Mouse (Mus musculus) urinary bladder, postnatal 4 days (tissue): Measurements from ENCODE around the gene Palld.
A peak's percentile ranks its signal among the peaks of the same experiment; 100 is the strongest.

Source experiments
- DNase-seq, 2 experiments: peaks; one replicate each; pipeline ENCODE4 v3.0.0; 2021 to 2022; ENCODE audit warnings: low spot score in 2 of 2

Gene Palld

DNA sequence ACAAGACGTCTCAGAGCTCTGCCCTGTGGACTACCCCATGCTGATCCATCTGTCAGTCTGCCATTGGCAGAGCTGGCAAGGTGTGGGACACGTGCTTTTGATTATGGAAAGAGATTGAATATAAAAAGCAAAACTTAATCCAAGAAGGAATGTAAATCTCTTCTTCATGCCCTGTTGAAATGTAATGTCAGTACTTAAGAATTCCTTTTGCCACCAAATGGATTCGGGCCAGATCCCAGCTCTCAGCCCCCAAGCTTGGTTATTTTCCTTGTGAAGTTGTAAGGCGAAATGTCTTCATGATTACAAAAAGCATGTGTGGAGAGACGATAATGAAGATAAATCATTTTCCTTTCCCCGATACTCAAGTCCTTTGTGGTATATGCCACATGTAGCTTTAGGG is 126.6 kb downstream of the Palld start:
- DNase-seq, result no peak

DNA sequence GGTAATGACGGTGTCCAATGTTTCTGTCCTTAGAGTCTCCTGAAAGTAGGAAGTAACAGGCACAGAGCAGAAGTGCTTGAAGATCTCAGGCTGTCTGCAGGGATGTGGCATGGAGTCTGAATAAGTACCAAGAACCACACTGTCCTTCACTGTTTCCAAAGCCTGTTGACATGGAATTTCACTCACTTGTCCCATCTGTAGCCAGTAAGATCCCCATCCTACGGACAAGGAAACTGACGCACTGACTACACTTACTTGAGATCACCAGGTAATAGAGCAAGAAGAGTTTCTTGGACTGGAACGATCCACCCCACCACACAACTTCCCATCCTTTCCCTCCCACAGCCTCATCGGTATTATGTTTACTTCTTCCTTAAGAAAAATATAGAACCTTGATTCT is 128.3 kb downstream of the Palld start:
- no peak for DNase-seq

DNA sequence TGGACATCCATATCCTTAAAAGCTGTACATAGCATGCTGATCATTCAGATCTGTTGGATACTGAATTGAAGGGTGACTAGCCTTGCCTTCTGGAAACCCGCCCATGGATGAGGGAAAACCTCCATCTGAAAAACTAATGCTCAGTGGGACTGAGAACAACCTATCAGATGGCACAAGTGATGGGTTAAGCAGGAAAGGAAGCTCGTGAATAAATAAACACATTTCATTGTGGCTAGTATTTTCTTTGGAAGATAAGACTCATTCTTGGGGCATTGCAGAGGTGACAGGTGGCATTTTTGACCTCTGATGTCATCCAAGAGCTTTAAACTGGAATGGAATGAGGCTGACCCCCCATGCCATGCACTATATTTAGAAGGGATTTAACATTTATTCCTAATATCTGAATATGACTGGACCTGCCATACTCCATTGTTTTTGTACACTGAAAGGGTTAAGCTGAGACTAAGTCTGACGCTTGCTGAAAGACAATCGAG is 128.8 kb downstream of the Palld start:
- no peak for DNase-seq

DNA sequence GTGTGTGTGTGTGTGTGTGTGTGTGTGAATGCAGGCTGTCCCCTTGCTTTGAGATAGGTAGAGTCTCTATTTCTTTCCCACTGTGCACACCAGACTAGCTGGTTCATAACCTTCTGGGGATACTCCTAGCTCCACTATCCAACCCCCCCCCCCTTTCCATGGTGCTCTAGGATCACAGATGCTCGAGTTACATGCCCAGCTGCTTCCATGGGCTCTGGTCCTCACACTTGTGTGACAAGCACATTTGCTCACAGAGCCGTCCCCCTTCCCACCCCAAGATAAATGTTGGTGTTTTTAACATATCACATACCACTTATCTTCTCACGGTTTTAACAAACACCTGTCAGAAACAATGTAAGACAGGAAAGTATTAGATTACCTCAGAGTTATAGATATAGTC is 131.2 kb downstream of the Palld start:
- no peak for DNase-seq

DNA sequence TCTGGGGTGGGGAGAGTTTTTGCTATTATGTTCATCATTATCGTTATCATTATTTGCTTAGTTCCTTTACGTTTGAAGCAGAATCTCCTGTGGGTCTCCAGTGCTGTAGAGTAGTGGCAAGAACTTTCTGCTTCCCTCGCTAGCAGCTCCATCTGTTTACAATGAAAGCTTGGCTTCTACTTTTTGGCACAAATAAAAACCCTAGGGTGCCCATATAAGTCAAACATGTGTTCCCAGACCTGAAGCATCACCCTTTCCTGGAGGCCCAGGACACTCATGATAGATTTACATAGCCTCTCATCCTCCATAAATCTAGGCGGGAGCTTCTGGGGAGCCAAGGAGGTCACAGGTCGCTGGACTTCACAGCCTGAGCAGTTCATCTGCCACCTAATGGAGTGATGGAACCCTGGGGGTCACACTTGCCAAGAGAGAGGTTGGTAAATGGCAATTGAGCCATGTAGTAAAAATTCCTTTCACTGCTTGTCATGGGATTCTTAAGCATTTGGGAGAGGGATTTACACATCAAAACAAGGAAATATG is 133.1 kb downstream of the Palld start:
- no peak for DNase-seq

DNA sequence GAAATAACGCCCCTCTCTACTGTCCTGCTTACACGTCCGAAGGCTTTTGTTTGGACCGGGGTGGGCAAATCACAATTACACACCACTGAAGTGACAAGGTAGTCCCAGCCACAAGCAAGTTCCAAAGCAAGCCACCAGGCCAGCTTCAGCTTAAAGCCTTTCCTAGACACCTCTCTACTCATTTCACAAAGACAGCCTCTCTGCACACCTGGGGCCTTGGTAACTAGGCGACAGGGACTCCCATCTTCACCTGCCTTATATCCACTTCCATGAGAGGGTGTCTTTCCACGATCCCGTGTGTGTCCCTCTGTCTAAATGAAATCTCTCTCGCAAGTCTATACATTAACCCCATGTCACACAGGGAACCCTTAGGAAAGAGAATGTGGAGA is 142.3 kb downstream of the Palld start:
- no peak for DNase-seq

DNA sequence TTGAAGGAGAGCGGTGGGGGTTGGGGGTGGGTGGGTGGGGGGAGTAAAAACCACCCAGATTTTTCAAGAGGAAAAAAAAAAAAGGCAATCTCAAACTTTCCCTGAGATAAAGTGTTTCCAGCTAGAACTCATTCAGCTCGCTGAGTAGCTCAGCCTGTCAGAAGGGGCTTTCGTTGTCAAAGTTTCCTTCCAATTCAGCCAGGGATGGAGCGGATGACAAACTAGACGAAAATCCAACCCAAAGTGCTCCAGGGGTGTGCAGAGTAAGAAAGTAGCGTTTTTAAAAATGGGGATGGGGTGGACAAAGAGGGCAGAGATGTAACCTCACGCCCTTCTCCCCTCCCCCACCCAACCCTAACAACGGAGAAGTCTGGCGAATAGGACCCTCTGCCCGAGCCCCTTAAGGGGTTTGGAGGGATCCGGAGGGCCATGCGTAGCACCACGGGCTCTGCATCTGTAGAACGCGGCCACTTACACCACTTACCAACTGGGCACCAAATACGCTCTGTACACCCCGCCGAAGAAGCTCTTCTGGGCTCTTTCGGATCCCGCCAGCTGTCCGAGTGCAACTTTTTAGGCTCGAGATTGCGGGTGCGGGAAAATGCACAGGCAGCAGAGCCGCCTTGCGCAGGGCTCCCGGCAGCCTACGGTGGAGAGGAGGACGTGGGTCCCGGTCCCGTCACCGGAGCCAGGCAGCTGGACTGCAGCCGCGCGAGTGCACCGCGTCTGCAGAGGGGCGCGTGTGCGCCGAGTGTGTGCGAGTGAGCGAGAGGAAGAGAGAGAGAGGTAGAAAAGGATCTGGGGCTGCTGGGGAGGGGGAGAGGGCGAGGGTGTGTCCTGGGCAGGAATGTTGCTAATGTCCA is 142.9 kb downstream of the Palld start:
- DNase-seq, result peak; percentile 40 to 63

DNA sequence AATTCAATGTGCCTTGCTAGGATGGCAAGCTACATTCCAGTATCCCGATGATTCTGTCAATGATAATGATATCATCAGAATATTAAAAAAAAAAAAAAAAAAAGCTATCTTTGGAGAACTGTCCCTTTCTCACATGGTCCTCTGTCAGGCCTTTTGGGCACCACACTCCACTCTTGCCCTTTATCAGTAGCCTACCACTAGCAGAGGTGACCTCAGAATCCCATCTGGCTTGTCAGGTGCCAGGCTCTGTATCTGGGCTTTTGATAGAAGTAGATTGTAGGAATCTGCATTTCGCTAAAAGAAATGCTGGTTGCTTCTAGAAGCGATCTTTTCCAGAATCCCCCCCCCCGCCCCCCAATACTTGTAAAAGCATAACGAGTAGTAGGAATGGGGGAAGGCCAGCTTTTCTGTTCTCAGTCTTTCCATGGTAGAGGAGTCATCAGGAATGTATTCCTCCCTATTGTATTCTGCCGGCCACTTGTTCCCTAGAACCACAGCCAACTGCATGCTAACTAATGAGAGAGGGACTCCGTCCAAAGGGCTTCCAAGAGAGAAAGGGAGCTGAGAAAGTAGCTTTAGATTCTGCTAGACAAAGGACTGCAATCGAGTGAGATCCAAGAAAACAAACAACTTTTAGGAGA is 143.7 kb downstream of the Palld start:
- no peak for DNase-seq

DNA sequence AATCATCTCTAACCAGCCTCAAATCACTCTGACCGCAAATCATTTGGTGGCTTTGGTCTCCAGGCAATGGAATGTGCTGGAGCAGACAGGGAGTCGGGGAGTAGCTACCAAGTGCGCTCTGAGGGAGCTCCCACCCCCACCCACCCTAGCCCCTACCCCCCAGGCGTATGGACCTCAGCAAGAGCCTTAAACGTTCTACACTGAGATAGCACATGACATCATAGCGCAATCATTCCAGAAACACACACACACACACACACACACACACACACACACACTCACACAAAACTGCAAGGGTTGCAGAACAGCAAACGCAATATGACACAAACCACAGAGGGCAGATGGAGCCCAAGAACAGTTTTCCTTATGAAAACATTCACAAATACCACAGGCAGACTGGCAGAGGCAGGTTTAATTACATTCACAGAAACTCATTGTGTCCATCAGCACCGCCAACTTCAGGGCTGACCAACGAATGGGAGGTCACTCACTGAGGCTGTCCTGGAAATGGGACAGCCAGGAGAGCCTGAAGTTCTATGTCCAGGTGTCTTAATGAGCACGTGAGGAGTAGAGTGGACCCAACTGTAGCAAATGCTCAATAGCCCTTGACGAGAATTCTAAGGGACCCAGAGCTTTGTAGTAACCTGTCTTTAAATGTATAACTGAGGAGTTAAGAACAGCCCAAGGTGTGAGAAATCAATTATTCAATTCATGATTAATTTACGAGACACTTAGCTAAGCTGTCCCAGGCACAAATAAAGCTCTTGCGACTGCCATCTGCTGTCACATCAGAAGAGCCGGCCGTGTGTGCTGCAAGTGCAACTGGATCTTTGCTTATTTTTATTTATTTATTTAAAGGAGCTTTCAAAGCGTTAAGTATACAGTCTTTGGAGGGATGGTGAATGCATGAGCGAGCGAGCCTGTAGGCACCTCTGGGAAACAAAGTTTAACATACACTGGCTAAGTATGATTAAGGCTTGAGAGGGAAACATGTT is 145.2 kb downstream of the Palld start:
- DNase-seq, result no peak

DNA sequence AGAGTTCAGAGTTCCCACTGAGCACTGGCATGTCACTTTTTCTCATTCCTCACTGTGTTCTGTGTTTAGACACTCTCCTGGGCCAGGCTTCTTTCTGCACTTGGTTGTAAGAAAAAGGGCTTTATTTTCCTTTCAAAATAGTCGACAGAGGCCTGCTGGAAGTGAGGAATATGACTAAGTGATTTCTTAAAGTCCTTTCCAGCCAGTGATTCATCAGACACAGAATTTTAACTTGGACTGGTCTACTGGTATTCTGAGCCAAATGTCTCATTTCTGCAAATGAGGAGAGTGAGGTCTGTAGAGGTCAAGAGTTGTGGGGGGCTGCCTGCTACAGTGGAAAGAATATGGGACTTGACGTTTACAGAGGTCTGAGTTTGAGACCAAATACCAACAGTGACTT is 147.3 kb downstream of the Palld start:
- DNase-seq, result no peak

DNA sequence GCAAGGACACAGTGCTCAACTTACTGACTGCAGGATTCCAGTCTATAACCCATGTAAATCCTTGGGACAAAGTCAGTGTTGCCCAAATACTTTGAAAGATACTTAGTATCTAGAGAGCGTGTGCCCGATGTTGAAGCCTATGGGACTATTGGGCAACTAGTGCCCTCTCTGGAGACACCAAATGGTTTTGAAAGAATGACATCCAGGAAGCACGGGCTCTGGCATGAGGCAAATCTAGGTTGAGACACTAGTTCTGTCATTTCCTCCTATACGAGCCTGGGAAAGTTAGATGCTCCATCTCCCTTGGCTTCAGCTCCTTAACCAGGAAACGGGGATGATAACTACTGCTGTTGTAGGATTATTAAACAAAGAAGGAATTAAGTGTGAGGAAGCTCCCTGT is 155.4 kb downstream of the Palld start:
- no peak for DNase-seq

DNA sequence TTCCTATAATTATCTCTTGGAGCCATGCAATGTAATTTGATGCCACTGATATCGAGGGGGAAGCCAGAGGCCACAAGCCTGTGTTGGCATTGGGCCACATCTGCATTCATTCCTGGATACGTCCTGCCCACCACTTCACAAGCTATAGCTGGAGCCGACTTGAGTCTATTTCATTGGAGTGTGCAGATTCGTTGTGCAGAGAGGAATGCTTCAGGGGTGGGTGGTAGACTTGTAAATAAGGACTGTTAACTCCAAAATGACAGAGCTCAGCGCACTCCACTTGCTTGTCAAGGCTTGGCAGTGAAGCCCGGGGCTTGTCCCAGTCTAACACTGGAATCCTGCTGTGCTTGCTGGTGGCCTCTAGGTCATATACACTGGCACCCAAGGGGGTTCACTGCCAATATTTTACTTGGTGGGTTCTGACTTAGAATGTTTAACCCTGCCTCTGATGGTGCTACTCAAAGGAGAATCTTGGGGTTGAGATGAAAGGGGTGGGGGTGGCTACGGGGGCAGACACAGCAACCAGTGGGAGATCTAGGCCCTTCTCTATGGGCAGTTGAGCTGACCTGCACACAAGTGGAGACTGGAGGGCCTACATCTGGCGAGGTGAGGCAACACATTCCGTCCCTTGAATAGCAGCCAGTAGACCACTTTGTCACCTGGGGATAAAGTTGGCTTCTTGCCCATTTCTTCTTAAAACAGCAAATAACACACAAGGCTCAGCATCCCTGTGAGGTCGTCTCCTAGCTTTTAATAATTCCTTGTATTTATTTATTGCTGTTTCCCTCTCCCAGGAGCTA is 157.1 kb downstream of the Palld start:
- DNase-seq, result no peak

DNA sequence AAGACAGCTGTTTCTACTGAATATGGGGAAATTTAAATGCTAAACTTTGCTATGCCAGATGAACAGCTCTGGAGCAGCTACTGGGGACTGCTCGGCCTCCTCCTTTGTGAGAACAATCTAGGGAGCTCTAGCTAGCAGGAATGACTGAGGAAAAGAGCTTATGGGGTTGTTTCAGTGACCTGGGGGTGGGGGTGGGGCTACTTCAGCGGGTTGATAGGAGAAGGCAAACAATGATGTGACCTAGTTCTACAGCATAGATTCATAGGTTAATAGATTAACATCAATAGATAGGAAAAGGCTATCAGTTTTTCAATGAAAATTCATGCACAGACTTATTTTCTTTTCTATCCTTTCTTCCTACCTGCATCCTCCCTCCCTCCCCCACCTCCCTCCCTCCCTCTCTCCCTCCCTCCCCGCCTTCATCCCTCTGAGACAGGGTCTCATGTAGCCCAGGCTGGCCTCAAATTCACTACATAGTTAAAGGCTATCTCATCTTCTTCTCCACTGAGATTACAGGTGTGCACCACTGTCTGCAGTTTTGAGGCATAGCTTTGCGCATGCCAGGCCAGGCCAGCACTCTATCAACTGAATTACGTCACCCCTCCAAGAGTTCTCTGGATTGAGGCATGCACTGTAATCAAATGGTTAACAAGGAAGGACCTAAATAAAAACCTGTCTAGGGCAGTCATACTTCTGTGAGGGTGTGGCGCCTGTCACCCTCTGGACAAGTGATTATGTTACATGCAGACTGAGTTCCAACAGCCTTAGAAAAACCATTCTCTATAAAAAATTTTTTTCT is 158.5 kb downstream of the Palld start:
- DNase-seq, result no peak

DNA sequence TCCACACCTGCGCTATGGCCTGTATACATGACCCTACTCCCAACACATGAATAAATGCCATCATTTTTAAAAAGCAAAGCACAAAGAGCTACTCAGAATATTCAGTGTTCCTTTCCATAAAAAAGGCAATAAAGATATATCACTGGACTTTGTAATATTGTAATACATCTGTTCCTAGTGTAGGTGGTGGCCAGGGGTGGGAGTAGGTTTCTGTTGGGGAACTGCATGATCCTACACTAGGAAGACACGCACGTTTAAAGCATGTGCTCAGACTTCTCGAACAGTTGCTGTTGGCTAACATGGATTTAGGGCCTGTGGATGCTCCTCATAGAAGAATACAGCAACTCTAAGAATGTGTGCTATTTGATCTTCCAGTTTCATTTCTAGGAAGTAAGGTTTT is 165.0 kb downstream of the Palld start:
- no peak for DNase-seq

DNA sequence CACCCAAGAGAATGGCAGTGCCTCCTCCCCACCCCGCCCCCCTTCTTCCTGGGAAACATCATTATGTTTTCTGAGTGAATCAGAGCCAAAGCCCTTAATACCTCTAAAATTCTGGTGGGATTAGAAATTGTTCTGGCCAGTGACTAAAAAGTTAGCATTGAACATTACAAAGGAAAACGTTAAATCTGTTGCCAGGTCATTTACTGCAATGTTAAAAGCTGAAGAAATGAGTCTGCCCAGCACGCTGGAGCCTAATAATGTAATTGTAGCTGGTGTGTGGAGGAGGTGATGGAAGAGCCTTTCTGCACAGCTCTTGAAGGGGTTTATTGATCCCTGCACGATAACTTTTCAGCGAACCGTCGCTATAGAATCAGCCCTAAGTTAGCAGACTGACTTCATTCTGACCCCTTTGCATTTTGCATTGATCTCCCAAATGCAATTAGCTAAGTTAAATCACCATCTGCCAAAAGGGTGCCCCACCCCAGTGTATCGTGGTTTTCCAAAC is 165.7 kb downstream of the Palld start:
- no peak for DNase-seq

DNA sequence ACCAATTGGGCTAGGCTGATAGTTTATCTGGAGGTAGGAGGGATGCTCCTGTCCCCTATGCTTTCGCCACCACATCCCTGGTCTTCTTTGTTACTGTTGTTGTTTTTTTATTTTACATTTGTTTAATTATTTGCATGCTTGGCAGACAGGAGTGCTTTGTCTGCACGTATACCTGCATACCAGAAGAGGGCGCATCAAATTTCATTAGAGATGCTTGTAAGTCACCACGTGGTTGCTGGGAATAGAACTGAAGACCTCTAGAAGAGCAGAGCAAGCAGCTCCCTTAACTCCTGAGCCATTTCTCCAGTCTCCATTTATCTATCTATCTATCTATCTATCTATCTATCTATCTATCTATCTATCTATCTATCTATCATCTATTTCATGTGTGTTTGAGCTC is 166.4 kb downstream of the Palld start:
- DNase-seq, result no peak

DNA sequence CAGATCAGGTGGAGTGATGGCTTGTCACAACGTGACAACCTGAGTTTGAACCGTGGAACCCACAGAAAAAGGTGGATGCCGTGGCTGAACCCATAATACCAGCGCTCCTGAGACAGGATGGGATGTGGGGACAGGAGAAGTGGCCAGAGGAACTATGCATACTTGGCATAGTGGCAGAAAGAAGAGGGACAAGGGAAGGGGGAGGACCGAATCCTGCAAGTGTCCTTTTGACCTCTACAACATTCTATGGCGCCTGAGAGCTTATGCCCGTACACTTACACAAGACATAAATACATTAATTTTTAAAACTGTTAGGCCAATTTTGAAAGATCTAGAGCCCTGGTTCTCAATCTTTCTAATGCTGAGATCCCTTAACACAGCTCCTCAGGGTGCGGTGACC is 168.3 kb downstream of the Palld start:
- DNase-seq, result no peak

DNA sequence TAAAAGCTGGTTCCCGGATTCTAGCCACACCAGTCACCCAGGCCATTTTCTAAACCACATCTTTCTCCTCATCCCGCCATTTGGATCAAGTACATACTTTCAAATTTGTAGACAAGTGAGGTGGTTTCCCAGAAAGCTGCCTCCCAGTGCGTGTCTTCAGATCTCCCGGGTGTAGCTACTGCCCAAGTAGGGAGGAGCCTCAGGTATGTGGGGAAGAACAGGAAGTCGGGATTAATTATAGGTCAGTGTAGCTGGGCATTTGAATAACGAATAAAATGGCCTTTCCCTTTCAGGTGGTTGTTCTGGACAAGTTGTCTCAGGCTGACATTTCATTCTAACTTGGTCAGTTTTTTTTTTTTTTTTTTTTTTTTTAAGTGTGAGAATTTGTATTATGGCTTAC is 170.3 kb downstream of the Palld start:
- DNase-seq, result no peak

DNA sequence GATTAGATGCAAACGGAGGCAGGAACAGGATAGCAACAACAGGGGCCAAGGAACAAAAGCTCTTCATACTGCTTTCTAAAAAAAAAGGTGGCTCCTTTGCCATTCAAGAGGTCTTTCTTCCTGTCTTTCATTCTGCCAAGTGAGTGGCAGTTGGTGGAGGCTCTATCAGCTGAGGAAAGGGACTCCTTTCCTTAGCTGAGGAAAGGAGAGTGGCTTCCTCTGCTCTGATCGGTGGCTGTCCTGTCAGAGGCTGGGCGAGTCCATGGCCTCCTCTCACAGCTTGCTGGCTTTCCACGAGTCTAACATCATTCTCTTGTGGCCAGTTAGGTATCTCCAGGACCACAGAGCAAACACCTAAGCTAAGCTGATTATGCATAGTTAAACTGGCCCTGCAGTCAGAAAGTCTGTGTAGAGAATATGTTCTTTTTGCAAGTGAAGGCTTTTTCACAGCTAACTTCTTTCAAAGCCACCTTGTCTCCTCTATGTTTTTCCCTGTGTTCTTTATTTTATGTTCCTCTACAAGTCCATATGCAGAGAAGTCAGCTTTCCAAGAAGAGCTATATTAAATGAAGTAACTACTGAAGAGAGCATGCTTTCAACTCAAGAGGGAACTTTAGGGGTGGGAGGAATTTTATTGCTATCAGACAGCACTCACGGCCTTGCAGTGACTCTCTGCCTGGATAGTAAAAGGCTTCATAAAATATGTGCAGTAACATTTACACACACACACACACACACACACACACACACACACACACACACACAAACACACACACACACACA is 171.0 kb downstream of the Palld start:
- no peak for DNase-seq
